Mouse (Mus musculus) stomach, embryonic 15.5 days (tissue): Measurements from ENCODE around the gene Gm34653. TPM values are rescaled to one million over a fixed set of nuclear protein-coding genes. Genes with fewer than 3 reads are reported as not detected.
"Not testable (repeated sequence)": the region's sequence is repeated elsewhere in the genome, so short reads cannot be mapped to it uniquely, and the experiment has no call there.

Source experiments
- ATAC-seq: fragments of 200-750 bp; cut with Nextera tagmentation; 2 replicates; pipeline ENCODE4 v1.8.0; 2017; ENCODE audit warnings: low read depth, moderate number of reproducible peaks, moderate TSS enrichment; ENCODE audit not compliant: insufficient read depth, low FRiP score
- H3K27ac ChIP-seq: fragments of 300-500 bp; sonication (generic); 2 replicates; pipeline ENCODE4 v1.5.1; 2015; ENCODE audit warnings: mild to moderate bottlenecking, inconsistent platforms
- H3K27me3 ChIP-seq: fragments of 300-500 bp; sonication (generic); replicated peaks from 2 replicates; pipeline ENCODE4 v1.6.1; 2015; ENCODE audit warnings: inconsistent platforms
- H3K36me3 ChIP-seq: fragments of 300-500 bp; sonication (generic); 2 replicates; pipeline ENCODE4 v1.6.1; 2015; ENCODE audit warnings: inconsistent platforms
- H3K4me1 ChIP-seq: fragments of 300-500 bp; sonication (generic); 2 replicates; pipeline ENCODE4 v1.6.1; 2015; ENCODE audit warnings: inconsistent platforms
- H3K4me2 ChIP-seq: fragments of 300-500 bp; sonication (generic); 2 replicates; pipeline ENCODE4 v1.6.1; 2015; ENCODE audit warnings: mild to moderate bottlenecking, inconsistent platforms
- H3K4me3 ChIP-seq: fragments of 300-500 bp; sonication (generic); replicated peaks from 2 replicates; pipeline ENCODE4 v1.5.1; 2015; ENCODE audit warnings: inconsistent platforms
- H3K9ac ChIP-seq: fragments of 300-500 bp; sonication (generic); 2 replicates; pipeline ENCODE4 v1.6.1; 2015; ENCODE audit warnings: inconsistent platforms
- H3K9me3 ChIP-seq: fragments of 300-500 bp; sonication (generic); 2 replicates; pipeline ENCODE4 v1.6.1; 2016; ENCODE audit warnings: inconsistent platforms
- WGBS: fragments of 180-500 bp; shearing (Covaris S2); methylation state at CpG from one replicate; pipeline ENCODE4 v1.1.7; 2015; 5-methylcytosine and 5-hydroxymethylcytosine counted together
- polyA plus RNA-seq: library from polyadenylated mRNA; unstranded; fragments of >200 nt; fragmentation: Nextera tagmentation; extraction: Ambion mirVana; gene quantifications from 2 replicates; pipeline ENCODE4 v1.2.1, GENCODE M21; 2015

The Gm34653 gene
- polyA plus RNA-seq, result not detected in 2 replicates

DNA sequence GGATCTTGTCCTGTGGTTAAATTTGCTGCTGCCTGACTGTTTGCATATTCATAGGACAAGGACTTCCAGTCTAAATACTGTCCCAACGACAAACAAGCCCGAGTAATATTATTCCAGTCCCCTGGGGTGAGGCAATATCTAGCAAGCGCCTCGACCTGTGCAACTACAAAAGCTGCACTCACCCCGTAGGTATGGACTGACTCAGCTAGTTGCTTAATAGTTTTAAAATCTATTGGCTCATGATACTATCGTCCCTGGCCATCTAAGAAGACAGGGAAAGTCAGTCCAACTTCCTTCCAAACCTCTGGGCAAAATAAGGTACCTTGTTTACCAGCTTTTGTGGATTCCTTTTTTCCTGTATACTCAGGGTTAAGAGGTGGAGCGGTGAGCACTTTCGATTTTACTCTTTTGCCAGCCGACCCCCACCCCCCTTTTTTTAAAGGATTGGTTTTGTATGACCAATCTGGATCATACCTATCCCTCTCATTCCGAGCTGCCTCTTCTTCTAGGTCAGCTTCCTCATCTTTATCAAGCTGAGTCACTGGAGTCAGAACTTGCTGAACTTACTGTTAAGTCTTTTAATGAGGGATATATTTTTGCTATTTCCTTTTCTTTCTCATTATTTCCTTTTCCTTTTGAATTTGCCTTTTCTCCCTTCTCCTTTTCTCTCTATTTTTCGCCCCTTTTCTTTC is at the start of gene Gm34653:
Gene Gm34653 (plus strand): TSS at position 242 of the 692 bp plus-strand sequence.
- WGBS, result 69% methylated on average over 11 of the region's 11 CpGs
- not testable (repeated sequence) for H3K27me3 ChIP-seq, H3K4me1 ChIP-seq, H3K9ac ChIP-seq, H3K27ac ChIP-seq, ATAC-seq, H3K4me2 ChIP-seq, H3K4me3 ChIP-seq, H3K36me3 ChIP-seq, H3K9me3 ChIP-seq

DNA sequence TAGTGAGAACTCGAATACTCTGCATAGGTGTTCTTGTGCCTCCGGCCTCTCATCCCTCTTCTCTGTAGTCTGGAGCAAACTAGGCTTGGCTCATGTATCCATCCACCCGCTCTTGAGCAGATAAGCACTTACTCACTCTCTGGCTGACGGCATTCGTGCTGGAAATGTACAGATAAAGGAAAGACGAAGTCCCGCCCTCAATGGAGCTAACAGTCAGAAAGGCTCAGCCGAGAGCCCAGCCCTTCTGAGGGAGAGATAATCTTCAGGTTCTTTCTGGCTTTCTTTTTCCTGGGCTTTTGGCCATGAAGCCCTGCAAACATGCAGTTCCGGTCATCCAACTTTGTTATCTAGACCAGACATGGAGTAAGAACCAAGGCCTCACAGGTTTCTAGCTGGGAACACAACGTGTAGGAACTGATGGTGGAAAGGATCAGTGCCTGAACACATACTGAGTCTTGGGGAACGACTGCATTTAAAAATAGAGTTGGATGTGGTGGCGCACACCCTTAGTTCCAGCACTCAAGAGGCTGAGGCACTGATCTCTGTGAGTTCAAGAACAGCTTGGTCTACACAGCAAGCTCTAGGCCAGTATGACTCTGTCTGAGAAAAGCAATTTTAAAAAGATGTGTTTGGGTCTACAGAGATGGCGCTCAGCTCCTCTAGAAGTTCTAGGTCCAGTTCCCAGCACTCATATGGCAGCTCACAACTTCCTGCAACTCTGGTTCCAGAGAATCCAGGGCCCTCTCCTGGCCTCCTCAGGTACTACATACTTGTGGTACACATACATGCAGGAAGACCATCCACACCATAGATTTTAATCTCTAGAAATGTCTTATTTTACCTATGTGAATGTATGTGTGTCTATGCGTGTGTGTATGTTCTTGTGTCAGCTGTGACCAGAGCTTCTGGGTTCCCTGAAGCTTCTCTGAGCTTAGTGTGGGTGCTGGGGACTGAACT is 49.5 kb upstream of the Gm34653 start:
- peaks cover 31% of the 10 kb centered on the region for H3K36me3 ChIP-seq
- WGBS, result 83% methylated on average over 14 of the region's 14 CpGs

DNA sequence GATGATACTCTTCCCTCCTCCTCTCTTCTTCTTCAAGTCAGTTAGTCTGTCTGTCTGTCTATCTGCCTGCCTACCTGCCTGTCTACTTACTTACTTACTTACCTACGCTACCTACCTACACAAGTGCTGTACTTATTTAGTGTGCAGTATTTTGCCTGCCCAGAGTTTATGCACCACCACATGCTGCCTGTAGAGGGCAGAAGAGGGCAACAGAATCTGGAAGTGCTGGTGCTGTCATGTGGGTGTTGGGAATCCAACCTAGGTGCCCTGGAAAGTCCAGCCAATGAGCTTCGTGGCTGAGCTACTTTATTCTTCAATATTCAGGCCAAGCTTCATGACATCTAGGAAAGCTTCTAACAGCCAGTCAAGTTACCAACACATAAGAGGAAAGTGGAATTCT is 48.7 kb upstream of the Gm34653 start:
- no peak overlapping the region for H3K9ac ChIP-seq
- no peaks in the 10 kb centered on the region for H3K4me1 ChIP-seq
- no peak overlapping the region for H3K4me3 ChIP-seq
- H3K9me3 ChIP-seq, result no peaks in the 10 kb centered on the region
- no peaks in the 10 kb centered on the region for H3K27me3 ChIP-seq
- WGBS, result 87% methylated on average over 2 of the region's 2 CpGs
- ATAC-seq, result no peak
- H3K27ac ChIP-seq, result no peak overlapping the region
- no peak overlapping the region for H3K4me2 ChIP-seq
- peaks cover 31% of the 10 kb centered on the region for H3K36me3 ChIP-seq

More for the DNA sequence above, 49.5 kb upstream of the Gm34653 start:
- Histone ChIP-seq H3K4me1 (no peaks in the 10 kb centered on the region), H3K4me2 (no peak overlapping the region), H3K27ac (no peak overlapping the region), H3K9ac (no peak overlapping the region), H3K4me3 (no peak overlapping the region), H3K27me3 (no peaks in the 10 kb centered on the region), H3K9me3 (no peaks in the 10 kb centered on the region)
- peak; percentile 92 for ATAC-seq

DNA sequence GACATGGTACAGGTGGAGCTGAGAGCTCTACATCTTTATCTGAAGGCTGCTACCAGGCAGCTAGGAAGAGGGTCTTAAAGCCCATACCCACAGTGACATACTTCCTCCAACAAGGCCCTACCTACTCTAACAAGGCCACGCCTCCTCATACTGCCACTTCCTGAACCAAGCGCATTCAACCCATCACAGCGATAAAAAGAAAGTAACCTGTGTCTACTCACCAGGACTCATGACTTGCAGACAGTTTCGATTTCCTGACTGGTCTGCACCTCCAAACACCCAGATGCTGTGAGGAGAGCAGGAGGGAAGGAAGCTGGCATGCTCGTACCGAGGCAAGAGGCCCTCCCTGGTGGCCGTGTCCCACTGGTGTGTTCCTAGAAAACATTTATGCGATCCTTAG is 42.5 kb upstream of the Gm34653 start:
- Histone ChIP-seq H3K9ac (no peak overlapping the region), H3K27ac (no peak overlapping the region), H3K4me3 (no peak overlapping the region), H3K4me1 (no peaks in the 10 kb centered on the region), H3K9me3 (no peaks in the 10 kb centered on the region), H3K4me2 (no peak overlapping the region), H3K36me3 (peaks cover 11% of the 10 kb centered on the region; the same call in 1 of the 2 replicates), H3K27me3 (no peaks in the 10 kb centered on the region)
- 86% methylated on average over 8 of the region's 8 CpGs for WGBS
- no peak for ATAC-seq

DNA sequence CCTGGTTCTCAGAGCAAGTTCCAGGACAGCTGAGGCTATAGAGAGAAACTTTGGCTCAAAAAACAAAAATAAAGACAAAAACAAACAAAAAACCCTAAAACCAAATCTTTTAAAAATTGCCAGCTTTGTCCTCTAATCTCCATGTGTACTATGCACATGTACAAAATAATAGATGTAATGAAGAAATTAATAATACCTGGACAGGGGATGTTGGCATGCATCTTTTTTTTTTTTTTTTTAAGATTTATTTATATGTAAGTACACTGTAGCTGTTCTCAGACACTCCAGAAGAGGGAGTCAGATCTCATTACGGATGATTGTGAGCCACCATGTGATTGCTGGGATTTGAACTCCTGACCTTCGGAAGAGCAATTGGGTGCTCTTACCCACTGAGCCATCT is 40.3 kb upstream of the Gm34653 start:
- H3K27ac ChIP-seq, H3K4me2 ChIP-seq, H3K4me1 ChIP-seq, H3K4me3 ChIP-seq, H3K9me3 ChIP-seq, H3K27me3 ChIP-seq, H3K9ac ChIP-seq, H3K36me3 ChIP-seq, ATAC-seq: not testable (repeated sequence)
- WGBS, result 94% methylated on average over 2 of the region's 2 CpGs

DNA sequence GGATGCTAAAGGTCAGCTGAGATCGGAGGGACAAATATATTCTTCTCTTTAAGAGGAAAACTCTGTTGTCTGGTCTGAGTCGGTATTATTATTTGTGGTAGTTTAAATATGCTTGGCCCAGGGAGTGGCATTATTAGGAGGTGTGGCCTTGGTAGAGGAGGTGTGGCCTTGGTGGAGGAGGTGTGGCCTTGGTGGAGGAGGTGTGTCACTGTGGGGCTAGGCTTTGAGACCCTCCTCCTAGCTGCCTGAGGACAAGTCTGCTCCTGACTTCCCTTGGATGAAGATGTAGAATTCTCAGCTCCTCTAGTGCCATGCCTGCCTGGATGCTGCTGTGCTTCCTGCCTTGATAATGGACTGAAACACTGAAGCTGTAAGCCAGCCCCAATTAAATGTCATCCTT is 38.3 kb upstream of the Gm34653 start:
- WGBS, result 92% methylated on average over 2 of the region's 2 CpGs
- H3K36me3 ChIP-seq, result 0 out of 2 replicates have a peak, but pooled peaks cover 6% of the 10 kb centered on the region
- H3K27me3 ChIP-seq, result no peaks in the 10 kb centered on the region

DNA sequence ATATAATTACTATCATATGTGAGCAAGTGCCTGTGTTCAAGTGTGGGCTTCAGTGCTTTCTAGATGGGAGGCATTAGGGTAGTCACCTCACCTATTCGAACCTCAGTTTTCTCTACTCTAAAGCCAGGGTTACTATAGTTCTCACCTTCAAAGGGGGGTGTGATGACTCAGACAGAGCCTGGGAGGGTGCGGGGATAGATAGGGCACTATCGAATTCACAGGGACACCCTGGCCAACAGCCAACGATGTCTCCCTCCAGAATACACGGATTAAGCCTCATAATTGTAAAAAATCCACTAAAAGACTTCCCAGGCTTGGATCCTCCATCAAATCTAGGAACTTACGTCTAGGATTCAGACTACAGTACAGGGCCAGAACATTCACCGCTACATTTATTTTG is 37.4 kb upstream of the Gm34653 start:
- no peaks in the 10 kb centered on the region for H3K27me3 ChIP-seq
- no peak overlapping the region for H3K27ac ChIP-seq
- H3K36me3 ChIP-seq, result 0 out of 2 replicates have a peak, but pooled peaks cover 6% of the 10 kb centered on the region
- no peak for ATAC-seq
- H3K4me3 ChIP-seq, result no peak overlapping the region
- no peaks in the 10 kb centered on the region for H3K9me3 ChIP-seq
- peaks cover 5% of the 10 kb centered on the region; the same call in 1 of the 2 replicates for H3K4me1 ChIP-seq
- no peak overlapping the region for H3K4me2 ChIP-seq
- no peak overlapping the region for H3K9ac ChIP-seq
- 88% methylated on average over 7 of the region's 7 CpGs for WGBS

More for the DNA sequence above, 38.3 kb upstream of the Gm34653 start:
- Histone ChIP-seq H3K27ac (no peak overlapping the region), H3K9me3 (no peaks in the 10 kb centered on the region), H3K9ac (no peak overlapping the region), H3K4me2 (no peak overlapping the region), H3K4me1 (peaks cover 5% of the 10 kb centered on the region; the same call in 1 of the 2 replicates), H3K4me3 (no peak overlapping the region)
- no peak for ATAC-seq

DNA sequence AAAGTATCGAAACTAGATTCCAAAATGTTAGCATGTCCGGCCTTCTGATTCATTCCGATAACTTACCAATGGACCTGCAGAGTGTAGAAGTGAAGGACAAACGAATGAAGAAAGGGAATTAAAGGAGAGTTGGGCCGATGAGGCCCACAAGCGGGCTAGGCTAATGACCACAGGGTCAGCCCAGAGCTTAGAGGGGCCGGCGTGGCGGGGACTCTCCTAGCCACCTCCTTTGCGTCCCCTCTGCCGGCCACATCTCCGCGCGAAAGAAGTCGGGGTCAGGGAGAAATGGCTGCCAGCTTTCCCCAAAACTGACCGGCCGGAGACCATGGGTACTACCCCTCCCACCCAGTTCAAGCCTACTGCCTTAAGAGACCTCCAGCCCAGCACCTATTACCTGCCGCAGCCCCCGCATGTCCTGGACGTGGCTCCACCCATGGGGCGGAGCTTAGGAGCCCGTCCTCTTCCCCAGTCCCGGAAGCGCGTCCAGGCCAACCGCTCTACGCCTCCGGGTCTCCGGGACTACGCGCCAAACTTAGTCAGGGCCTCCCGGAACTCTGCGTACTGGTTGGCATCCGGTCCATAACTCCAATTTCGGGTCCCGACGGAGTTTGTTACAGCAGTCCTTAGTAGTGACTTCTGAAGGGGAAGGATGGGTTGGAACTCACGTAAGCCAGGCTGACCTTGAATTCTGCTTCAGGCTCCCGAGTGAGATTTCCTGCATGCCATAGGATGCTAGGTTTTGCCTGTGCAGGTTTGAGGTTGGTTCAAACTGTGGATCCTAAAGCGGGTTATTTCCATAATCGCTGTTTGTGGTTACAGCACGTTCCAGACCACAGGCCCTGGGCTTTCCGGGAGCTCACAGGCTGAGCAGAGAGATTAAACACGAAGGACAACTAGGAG is 33.2 kb upstream of the Gm34653 start, which contains the start of gene Rabepk:
Gene Rabepk (minus strand): TSS at position 556 of the 900 bp plus-strand sequence.
- Histone ChIP-seq H3K4me2 (peak within 1 kb of the TSS; percentile 76), H3K27ac (peak within 1 kb of the TSS; percentile 80), H3K27me3 (no peaks in the 10 kb centered on the region), H3K9me3 (no peaks in the 10 kb centered on the region), H3K9ac (peak within 1 kb of the TSS; percentile 51), H3K4me3 (peak within 1 kb of the TSS; percentile 81), H3K36me3 (no peaks in the 10 kb centered on the region), H3K4me1 (peaks cover 16% of the 10 kb centered on the region)
- ATAC-seq, result peak; percentile 83
- 3% methylated on average over 44 of the region's 44 CpGs for WGBS

DNA sequence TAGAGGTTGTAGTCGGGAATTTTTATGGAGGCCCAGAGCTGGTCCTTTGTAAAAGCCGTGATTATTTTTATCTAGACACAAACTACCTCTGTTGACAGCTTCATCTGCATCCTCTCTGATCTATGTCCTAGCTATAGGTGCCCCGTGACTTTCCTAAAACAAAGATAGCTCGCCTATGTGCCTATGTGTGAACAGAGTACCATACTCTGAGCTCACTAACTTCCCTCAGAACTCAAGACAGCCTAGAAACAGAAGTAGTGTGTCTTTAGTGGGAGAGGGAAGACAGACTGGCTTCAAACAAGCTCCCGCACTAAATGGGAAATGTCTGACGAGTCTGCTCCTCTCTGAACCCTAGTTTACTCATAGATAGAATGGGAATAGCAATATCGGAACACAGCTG is 32.4 kb upstream of the Gm34653 start:
- no peak for ATAC-seq
- WGBS, result 78% methylated on average over 7 of the region's 7 CpGs
- no peaks in the 10 kb centered on the region for H3K27me3 ChIP-seq
- peak overlapping the region; percentile 81; the same call in 1 of the 2 replicates for H3K4me3 ChIP-seq
- no peak overlapping the region for H3K9ac ChIP-seq
- H3K36me3 ChIP-seq, result no peaks in the 10 kb centered on the region
- H3K9me3 ChIP-seq, result no peaks in the 10 kb centered on the region
- peak overlapping the region; percentile 76 for H3K4me2 ChIP-seq
- H3K27ac ChIP-seq, result peak overlapping the region; percentile 80
- H3K4me1 ChIP-seq, result peaks cover 16% of the 10 kb centered on the region

DNA sequence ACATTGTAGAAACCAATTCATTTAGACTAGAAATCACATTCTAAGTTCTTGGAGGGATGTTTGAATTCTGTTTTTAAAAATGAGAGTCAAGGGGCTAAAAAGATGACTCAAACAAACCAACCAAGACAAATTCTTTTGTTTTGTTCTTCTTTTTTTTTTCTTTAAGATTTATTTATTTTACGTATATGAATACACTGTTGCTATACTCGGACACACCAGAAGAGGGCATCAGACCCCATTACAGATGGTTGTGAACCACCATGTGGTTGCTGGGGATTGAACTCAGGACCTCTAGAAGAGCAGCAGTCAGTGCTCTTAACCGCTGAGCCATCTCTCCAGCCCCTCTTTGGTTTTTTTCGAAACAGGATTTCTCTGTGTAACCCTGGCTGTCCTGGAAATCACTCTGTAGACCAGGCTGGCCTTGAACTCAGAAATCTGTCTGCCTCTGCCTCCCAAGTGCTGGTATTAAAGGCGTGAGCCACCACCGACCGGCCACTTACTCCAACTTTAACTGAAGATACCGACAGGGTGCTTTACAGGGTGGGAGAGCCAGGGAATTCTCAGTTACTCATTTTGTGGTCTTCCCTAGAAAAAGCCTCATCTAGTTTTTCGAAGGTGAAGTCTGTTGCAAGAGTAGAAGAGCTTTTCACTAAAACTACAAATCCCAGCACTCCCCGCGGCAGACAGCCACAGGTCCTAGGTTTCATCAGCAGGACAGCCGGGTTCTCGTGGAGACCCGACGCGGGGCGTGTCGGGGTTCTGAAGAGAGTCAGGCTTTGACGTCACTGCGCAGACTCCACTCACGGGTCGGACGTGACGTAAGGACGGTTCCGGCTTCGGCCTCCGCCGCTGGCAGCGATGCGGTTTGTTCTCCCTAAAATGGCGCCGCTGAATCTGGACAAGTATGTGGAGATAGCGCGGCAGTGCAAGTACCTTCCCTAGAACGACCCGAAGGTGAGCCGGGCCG is 31.0 kb upstream of the Gm34653 start:
- H3K27me3 ChIP-seq, result no peaks in the 10 kb centered on the region
- H3K4me2 ChIP-seq, result peak overlapping the region; percentile 61
- H3K36me3 ChIP-seq, result no peaks in the 10 kb centered on the region
- H3K4me1 ChIP-seq, result peaks cover 16% of the 10 kb centered on the region
- WGBS, result 5% methylated on average over 39 of the region's 39 CpGs
- H3K27ac ChIP-seq, result peak overlapping the region; percentile 87
- H3K4me3 ChIP-seq, result peak overlapping the region; percentile 78
- H3K9ac ChIP-seq, result peak overlapping the region; percentile 86
- peak; percentile 95 for ATAC-seq
- no peaks in the 10 kb centered on the region for H3K9me3 ChIP-seq
